Mouse (Mus musculus): ENCODE measurements around the gene 4930507D05Rik.
"Not testable (repeated sequence)": the region's sequence is repeated elsewhere in the genome, so short reads cannot be mapped to it uniquely, and the experiment has no call there.

Gene 4930507D05Rik

DNA sequence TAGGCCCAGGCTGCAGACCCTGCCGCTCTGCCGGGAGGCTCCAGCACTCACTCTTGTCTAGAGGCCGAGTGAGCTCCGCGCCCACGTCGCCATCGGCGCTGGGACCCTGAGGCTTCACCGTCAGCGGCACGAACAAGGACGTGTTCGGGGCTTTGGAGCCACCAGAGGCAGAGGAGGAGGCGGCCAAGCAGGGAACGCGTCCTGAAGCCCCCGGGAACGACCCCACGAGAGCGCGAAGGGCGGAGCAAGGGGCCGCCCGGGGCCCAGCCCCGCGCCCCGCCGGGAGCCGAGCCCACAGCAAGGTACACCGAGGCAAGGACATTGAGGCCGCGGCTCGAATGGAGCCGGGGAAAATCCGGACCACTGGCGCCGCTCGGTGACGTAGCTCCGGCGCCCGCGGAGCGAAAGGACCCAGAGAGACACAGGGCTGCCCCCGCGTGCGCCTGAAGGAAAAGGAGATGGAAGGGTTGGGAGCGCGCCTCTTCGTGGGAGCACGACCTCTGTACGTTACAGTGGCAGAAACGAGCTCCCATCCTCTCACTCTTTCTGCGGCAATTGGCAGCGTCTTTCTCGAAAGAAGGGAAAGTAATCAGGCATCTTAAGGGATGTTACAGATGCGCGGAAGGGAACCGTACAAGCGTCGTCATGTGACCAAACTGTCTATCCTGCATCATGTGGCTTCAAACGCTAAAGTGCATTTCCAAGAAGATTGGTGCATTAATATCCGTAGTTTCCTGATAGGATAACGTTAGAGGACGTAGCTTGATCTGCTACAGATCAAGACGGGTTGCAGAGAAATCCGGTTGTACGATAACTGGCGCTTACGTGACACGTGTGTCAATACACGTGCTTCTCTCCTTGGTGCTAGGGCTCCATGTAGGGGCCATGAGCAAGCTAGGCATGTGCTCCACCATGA, at the start of gene 4930507D05Rik, which contains the start of gene Supv3l1:
4930507D05Rik (plus strand) TSS at position 126 of the 916 bp plus-strand sequence.
Supv3l1 (minus strand) TSS at position 375 of the 916 bp plus-strand sequence.
- in situ Hi-C loops (cut with MboI, MseI): no loop called here

GRCm38 (mm10) chr10:62401641-62402111, 47.6 kb upstream of the 4930507D05Rik start:
- in situ Hi-C loops (cut with MboI, MseI): no loop called here

DNA sequence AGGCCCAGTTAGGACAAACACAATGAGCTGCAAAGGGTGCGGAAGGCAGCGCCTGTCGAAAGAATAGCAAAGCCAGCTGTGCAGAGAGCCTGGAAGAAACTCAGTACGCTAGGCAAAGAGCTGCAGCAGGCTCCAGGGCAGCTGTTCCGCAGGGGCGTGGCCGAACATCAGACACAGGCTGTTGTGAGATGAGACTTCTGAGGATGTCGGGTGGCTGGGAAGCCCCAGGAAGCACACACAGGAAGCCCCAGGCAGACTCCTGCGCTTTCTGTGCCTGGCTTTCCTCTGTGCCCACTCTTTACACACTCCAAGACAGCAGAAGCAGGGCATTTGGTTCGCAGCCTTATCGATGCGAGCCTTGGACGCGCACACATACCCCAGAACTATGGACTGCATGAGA, 44.4 kb upstream of the 4930507D05Rik start:
- in situ Hi-C loops (cut with MboI, MseI): no loop called here

DNA sequence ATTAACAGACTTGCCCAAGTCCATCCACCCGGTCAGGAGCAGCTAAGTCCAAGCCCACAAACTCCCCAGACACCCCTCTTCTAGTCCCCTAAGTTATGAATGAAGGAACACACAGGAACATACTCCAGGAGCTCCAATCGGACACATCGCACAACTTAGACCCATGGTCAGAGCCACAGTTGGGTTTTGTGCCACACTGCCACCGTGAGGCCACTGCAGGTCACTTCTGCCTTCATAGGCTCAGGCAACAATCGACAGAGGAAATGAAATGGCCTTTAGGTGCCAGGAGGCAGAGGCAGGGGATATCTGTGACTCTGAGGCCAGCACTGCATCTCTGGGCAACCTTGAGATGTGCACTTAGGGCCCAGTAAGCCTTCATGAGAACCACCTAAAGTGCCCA, 38.3 kb upstream of the 4930507D05Rik start:
- in situ Hi-C loops (cut with MboI, MseI): loop anchor here (10.0 kb wide), 1 partner anchor 136 kb away; no protein-coding TSS in a partner anchor

- in situ Hi-C loops (cut with MboI, MseI): loop anchor here (10.0 kb wide), 1 partner anchor 137 kb away; no protein-coding TSS in a partner anchor
Measured at GRCm38 (mm10) chr10:62411431-62412410, 37.6 kb upstream of the 4930507D05Rik start.

- in situ Hi-C loops (cut with MboI, MseI): loop anchor here (10.0 kb wide), 1 partner anchor 138 kb away; no protein-coding TSS in a partner anchor
Measured at GRCm38 (mm10) chr10:62412906-62413605, 36.2 kb upstream of the 4930507D05Rik start.

DNA sequence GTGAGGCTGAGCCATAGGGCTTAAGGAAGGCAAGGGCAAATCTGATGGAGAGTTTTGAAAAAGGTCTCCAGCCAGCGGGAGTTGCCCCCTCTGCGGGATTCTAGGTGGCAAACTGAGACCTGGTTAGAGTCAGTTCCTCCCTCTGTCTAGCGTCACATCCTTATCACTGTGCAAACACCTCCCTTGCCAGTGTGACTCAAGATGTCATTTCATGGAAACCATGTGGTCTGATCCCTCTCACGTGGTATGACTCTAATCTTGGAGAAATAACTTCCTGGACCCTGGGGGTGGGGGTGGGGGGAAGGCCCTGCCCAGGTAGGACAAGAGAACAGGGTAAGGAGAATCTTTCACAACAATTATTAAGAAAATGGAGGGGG, 35.7 kb upstream of the 4930507D05Rik start:
- in situ Hi-C loops (cut with MboI, MseI): loop anchor here (10.0 kb wide), 1 partner anchor 139 kb away; no protein-coding TSS in a partner anchor

GRCm38 (mm10) chr10:62418831-62419356, 30.4 kb upstream of the 4930507D05Rik start:
- in situ Hi-C loops (cut with MboI, MseI): loop anchor here (10.0 kb wide), 1 partner anchor 144 kb away; no protein-coding TSS in a partner anchor

GRCm38 (mm10) chr10:62419422-62419821, 29.9 kb upstream of the 4930507D05Rik start:
- in situ Hi-C loops (cut with MboI, MseI): loop anchor here (10.0 kb wide), 1 partner anchor 145 kb away; no protein-coding TSS in a partner anchor

DNA sequence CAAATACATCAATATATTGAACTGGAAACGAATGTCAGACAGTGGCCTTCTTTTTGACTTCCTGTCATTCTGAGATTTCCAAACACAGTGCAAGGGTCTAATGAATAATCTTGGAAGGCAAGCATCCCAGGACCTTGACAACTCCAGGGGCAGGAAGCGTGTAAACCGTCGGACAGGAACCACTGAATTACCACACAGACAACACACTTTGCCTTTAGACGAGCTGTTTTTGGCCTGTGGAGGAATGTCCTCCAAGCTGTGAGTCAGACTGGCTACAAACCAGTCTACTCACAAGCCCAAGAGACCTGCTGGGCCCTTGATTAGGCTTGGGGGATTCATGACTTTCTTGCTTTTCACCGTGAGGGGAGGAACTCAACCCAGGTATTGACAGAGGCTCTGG, 28.9 kb upstream of the 4930507D05Rik start:
- in situ Hi-C loops (cut with MboI, MseI): no loop called here

GRCm38 (mm10) chr10:62421127-62421526, 28.2 kb upstream of the 4930507D05Rik start:
- in situ Hi-C loops (cut with MboI, MseI): no loop called here

DNA sequence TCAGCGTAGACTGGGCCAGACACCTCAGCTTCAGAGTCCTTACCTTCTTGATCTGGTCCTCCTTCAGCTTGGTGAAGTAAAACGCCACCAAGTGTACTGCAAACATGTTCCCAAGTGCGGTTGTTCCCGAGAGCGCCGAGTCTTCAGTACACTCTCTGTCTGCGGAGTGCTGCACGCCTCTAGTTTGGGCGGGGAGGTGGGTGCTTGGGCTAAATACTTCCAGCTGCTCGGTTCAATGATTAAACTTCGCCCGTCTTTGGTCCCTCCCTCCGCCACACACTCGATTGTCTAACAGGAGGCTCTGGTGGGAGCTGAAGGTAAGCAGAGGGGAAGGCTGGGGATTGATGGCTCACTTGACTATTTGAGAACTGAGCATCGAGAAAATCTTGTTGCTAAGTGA, 27.0 kb upstream of the 4930507D05Rik start, which contains the start of gene Hkdc1:
Hkdc1 (minus strand) TSS at position 237 of the 400 bp plus-strand sequence.
- in situ Hi-C loops (cut with MboI, MseI): no loop called here

- in situ Hi-C loops (cut with MboI, MseI): no loop called here
Measured at GRCm38 (mm10) chr10:62425081-62425871, 24.0 kb upstream of the 4930507D05Rik start.

- in situ Hi-C loops (cut with MboI, MseI): no loop called here
Measured at GRCm38 (mm10) chr10:62430427-62430826, 18.9 kb upstream of the 4930507D05Rik start.

DNA sequence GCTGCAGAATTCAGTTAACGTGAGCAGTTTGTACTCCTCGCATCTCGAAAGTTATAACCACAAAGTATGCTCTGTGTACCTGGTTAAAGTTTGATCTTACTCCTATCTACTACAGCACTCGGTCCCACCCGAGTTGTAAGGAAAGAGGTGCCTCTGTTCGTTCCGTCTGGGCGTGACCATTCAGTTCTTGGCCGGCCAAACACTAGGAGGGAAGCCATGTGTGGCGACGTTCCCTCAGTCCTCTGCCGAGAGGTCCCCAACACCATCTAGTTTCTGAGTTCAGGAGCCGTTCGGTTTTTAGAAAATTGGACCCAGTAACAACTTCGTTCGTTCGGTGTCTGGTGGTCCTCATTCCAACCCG, 971 bp downstream of the 4930507D05Rik start:
- in situ Hi-C loops (cut with MboI, MseI): no loop called here

- in situ Hi-C loops (cut with MboI, MseI): not testable (repeated sequence)
Measured at GRCm38 (mm10) chr10:62452001-62452400, 2.7 kb downstream of the 4930507D05Rik start.

GRCm38 (mm10) chr10:62461321-62461720, 12.0 kb downstream of the 4930507D05Rik start:
- in situ Hi-C loops (cut with MboI, MseI): no loop called here

GRCm38 (mm10) chr10:62469736-62470135, 20.4 kb downstream of the 4930507D05Rik start:
- in situ Hi-C loops (cut with MboI, MseI): no loop called here

GRCm38 (mm10) chr10:62471105-62471504, 21.8 kb downstream of the 4930507D05Rik start:
- in situ Hi-C loops (cut with MboI, MseI): no loop called here

DNA sequence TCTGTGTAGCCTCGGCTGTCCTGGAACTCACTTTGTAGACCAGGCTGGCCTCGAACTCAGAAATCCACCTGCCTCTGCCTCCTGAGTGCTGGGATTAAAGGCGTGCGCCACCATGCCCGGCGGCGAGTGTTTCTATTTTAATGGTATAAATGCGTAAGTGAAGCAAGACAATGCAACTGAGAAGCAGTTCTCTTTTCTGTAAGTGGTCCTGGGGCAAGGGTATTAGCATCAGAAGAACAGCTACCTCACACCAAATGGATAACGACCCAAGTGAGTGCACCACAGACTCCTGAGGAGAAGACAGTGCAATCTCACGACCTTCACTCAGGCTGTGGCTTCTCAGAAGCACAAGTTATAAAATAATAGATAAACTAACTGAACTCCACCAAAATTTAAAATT, 25.7 kb downstream of the 4930507D05Rik start:
- in situ Hi-C loops (cut with MboI, MseI): no loop called here

Data from regulatory T cell (primary cell).